Mouse (Mus musculus): ENCODE results near the gene Cfap65.

The Cfap65 gene

DNA sequence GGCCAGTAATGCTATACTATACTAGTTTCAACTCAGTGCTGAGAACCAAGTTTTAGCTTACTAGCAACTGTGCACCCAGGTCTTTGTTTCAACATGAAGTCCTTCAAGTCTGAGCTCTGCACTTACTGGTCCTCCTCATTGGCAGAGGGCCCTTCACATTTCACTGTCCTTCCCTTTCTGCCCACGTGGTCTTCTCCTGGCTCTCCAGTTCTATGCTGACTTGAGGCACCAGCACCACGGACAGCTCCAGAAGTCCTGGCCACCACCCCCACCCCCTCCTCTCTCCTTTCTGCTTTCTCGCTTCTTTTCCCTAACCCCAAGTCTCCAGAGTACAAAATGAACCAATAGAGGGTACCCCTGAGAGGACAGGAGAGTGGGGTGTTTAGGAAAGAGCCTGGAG lies 4.4 kb upstream of the Cfap65 start:
- no peak for DNase-seq (ENCODE audit: low spot score)

DNA sequence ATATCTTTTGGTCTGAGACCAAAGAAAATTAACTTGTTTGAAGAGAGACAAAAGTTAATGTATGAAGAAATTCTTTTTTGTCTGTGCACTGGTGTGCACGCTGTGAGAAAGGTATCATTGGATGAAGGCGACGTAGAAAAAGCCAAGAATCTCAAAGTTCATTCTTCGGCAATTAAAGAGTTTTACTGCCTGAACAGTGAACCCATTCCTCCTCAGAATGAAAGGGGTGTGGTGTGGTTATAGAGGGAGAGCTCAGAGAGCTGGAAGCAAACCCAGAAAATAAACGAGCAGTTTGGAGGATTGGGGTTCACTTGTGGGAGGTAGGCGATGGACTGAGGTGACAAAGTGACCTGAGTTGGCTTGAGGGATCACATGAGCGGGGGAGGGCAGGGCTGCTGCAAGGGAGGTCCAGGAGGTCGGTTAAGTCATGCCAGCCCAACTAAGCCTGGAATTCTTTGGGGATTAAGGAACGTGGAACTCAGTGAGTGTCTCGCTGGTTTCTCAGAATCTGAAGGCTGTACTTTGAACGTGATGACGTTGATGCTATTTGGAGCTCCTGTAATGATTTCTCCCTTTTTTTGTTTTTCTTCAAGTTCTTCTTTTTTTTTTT lies 927 bp upstream of the Cfap65 start:
- no peak for DNase-seq (ENCODE audit: low spot score)

DNA sequence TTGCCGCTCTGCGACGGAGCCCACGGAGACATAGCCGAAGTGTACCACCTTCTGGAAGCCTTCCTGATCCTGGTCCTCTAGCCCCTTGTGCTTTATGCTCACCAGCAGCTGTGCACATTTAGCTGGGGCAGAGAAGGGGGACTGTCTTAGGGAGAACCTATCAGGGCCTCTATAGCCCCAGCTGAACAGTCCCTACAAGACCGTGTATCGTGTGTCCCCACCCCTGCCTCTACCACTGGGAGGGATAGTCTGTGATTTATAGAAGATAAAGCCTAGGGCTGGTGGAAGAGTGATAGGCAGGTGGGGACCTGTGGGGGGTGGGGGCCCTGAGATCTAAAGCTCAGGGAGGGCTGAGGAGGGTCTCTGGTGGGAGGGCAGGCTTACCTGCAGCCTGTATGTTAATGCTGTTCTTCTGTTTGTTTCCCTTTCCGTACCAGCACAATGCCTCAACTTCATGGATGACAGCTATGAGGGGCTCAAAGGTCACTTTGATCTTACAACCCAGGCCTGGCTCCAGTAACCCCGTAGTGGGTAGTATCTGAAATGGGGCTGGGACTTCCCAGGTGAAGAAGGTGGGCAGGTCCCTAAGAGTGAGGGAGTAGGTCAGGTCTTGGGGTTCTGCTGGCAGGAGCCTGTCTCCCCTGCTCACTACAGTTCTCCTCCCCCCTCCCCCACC lies 7.6 kb downstream of the Cfap65 start:
- no peak for DNase-seq (ENCODE audit: low spot score)

DNA sequence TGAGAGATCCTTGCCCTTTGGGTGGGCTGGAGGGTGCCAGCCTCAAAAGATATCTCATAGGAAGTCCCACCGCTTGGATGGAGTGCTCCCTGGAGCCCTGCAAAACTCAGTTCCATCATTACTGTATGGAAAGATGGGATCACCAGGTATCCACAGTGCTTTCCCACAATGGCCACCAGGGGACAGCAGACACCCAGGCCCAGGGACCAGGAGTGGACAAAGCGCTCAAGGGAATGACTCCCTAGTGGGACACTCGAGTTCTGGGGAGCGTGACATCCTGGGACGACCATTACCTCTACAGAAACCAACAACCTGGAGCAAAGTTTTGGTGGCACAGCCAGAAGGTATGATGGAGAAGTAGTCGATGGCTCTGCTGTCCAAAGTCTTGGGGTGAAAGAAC lies 8.7 kb downstream of the Cfap65 start:
- peak; percentile 38 for DNase-seq (ENCODE audit: low spot score)

DNA sequence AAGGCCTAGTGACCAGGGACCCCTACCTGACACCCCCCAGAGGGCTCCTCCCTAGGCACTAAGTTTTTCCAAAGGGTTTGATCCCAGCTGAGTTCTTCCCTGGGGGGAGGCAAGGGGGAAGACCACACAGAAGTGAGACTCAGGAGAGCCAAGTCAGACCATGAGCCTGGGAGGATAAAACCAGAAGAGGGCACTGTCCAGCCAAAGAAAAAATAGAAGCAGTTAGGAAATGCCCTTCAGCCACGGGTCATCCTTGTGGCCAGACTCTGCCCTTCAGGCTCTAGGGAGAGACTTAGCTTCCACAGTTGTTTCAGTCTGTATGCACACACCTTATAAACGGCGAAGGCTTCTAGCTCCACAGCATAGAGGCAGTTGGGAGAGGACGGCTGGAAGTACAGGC lies 10.9 kb downstream of the Cfap65 start:
- DNase-seq (ENCODE audit: low spot score), result no peak

DNA sequence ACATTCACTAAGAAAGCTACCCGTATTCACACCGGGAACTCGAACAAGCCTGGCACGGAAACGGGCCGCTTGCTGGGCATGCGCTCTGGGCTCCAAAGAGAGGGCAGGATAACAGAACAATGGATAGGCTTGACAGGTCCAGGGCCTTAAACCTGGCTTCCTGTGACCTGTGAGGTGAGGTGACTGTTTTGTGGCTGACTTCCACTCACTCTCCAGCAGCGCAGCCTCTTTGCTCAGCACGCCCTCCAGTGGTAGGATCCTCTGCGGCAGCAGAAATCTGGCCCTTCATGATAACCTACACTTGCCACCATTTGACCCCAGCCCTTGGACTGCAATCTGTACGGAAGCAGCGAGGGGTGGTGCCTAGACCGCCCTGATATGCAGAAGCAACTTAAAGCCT lies 19.7 kb downstream of the Cfap65 start:
- DNase-seq (ENCODE audit: low spot score), result no peak

DNA sequence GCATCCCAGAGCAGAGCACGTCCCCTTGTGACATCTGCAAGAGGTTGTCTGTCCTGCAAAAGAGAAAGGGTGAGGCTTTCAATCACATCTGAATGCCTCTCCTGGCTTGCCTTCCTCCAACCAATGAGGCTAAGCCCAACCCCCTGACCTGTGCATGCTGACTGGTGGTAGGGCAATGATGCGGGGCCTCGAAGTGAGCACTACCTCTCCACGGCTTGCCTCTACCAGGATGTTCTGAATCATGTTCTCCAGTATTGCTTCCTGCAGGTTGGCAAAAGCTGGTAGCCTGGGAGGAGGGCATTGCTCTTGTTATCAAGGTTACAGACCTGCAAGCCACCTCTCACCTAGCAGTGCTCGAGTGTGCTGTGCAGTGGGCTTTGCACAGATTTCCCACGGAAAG lies 33.2 kb downstream of the Cfap65 start:
- no peak for DNase-seq (ENCODE audit: low spot score)

DNA sequence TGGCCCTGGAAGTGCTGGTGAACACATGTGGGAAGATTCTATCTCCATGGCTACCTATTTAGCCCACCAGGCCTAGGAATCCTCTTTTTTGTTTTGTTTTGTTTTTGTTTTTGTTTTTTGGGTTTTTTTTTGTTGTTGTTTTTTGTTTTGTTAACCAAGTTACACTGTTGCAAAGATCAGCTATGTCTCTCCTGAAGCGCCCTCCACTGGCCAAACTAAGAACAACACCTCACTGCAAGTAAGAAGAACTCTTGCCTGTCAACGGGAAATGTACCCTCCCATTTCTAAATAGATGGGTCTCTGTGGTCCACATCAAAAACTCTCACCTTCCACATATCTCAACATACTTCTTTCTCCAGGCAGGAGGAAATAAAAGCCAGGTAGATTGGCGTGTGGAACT lies 33.7 kb downstream of the Cfap65 start:
- DNase-seq (ENCODE audit: low spot score), result peak; percentile 41

DNA sequence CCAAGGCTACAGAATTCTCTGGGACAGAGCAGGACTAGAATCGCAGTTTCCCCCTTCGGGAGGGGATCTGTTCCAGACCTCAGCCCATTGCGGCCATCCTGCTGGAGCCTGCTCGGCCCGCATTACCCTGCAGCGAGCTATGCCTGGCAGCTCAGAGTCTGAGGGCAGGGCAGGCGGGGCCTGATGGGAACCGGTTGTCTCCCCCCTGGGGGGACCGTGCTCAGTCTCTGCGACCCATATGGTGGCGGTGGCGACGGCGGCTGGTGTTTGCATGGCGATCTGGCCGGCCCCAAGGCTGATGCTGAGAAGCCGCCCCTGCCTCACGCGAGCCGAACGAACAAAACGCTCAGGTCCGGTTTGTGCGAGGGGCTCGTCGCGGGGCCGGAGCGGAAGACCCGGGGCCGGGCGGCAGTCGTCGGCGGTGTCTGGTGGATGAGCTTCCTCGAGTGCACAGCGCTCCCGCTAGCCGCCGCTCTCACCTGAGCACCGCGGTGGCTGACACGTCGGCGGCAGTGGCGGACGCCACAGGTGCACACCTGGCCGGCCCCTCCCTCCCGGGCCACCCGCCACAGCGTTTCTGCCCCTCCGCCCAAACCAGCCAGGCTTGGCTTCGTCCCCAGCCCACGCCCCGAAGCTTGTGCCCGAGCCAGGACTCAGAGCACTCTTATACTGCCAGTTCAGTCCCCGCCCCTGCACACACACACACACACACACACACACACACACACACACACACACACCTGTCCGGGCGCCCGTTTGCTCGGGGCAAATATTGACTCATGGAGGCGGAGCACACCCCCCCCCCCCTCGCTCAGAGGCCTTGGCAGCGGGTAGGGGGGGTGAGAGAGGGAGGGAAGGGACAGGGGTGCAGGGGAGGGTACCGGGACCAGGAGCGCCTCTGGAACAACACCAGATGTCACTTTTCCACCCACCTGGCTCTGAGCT lies 34.8 kb downstream of the Cfap65 start:
- peak; percentile 85 for DNase-seq (ENCODE audit: low spot score)

DNA sequence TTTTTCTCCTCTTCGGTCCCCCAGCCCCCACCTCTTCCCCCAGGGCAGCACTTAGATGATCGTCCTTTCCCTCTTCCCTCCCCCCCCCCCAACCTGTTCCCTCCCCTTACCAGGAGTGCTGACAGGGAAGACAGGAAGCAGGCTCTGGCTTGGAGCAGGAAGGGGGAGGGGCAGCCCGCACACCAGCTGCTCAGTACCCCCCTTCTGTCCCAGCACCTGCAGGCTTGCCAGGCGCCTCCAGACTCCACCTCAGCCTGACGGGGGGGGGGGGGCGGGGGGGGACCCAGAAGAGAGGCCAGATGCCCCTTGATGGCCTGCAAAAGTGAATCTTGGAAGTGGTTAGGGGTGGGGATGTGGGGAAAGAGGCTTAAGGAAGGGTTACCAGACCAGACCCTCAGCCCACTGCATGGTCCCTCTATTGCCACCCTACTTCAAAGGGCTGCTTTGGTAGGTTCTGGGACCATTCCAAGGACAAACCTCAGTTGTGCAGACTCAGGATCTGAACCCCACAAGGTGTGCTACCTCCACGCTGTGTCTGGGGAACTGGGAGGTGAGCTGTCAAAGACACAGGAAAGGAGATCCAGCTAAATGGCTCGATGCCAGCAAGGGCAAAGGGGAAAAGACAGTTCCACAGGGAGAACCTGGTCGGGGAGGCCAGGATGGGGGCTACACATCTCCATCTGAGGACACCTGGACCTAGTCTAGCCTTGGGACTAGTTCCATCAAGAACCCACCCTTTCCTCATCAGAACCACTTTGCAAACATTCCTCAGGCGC lies 36.6 kb downstream of the Cfap65 start:
- DNase-seq (ENCODE audit: low spot score), result no peak

DNA sequence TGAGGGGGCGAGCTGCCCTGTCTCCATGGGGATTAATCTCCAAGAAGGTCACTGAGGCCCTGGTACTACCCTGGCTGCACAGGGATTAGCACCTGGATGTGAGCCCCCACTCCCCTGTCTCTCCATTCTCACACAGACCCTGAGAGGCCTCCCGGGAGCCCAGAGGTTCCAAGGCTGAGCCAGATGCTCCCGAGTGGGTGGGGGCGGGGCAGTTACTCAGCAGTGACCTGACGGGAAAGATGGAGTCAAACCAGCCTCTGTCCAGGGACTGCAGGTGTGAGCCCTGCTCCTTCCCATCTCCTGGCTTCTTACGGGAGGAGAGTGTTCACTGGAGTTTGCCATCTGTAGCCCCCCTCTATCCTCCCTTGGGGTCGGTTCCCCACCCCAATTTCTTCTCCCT lies 37.4 kb downstream of the Cfap65 start:
- DNase-seq (ENCODE audit: low spot score), result no peak

DNA sequence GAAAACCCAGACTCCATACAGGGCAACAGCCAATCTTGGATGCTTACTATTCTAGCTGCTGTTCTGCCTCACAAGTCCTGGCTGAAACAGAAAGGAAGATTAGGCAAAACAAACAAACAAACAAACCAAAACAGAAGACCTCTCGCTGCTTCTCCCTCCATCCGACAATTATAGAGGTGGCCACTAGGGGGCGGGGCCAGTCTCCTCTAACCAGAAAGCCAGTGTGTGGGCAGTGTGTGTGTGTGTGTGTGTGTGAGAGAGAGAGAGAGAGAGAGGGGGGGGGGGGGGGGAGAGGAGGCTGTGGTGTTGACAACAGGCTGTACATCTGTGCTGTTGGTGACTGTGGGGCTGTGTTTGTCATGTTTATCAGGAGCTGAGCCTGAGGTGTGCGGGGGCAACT lies 40.4 kb downstream of the Cfap65 start:
- peak; percentile 32 for DNase-seq (ENCODE audit: low spot score)

DNA sequence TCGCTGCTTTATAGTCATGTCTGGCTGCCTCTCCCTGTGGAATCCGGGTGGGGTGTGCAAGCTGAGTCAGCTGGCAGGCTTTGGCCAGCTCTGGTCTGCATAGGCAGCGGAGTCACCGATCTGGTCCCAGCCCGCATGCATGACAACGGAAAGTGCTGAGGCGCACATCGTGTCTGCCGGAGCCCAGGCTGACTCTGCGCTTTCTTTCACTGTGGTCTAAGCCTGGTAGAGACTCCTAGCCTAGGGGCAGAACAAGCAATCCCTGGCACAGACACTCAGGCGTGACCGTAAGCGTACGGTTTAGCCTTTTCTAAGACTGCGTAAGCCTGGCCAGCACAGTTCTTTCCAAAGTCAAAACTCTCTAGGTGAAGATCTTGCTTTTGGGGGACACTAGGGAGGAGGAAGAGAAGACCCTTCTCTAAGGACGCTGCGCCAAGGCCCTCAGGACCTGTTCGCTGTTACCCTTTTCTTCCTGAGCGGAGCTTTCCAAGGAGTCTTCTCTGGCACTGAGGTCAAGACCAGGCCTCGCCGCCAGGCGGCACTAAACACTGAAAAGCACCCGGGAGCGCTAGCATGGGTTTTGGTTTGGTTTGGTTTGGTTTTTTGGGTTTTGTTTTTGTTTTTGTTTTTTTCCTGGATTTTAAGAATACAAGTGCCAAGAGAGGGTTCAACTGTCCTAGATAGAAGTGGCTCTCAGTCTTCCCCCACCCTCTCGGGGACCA lies 42.1 kb downstream of the Cfap65 start, which contains the start of gene Cryba2:
Gene Cryba2, minus strand, starts transcription at position 10 of the 722 bp plus-strand sequence.
- peak; percentile 41 for DNase-seq (ENCODE audit: low spot score)

DNA sequence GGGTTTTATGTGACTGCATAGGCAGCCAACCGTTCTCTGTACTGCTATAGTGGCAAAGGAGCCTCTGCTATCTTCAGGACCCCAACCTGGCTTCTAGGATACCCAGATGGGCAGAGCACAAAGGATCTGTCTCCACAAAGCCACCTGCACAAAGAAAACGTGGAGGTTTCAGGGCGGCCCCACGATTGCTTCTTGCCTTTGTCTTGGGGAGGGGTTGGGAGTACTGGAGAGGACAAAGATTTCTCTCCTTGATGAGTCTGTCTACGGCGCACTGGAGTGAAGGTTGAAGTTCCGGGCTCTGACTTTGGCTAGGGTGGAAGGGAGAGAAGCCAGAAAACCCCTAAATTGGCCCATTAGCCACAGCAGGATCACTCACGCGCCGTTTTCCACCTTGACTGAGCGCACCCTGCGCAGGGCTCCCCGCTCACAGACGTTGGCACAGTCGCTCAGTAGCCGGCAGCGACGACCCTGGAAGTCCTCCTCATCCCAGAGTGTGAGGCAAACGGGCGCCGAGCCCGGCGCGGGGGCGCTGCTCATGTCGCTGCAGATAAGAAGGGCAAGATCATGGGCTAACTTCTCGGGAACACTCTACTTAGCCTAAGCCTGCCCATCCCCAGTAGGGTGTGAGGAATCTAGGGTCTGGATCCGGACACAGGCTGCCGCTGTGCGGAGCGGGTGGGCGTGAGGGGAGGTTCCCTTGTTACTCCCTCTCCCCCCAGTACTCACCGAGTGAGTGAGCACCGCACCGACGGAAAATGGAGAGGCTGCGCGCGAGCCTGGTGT lies 42.9 kb downstream of the Cfap65 start:
- DNase-seq (ENCODE audit: low spot score), result no peak

DNA sequence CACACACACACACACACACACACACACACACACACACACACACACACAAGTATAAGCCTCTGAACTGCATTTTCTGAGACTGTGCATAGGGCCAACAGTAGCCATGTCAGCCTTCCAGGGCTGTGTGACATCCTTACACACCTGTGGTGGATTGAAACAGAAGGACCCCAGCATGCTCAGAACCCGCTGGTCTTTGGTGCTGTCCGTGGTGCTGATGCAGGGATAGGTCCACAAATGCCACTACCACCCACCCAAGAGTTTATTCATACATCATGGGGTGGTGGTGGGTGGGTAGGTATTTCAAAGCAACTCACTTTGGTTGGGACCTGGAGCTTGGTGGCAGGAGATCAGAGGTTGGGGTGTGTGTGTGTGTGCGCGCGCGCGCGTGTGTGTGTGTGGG lies 43.9 kb downstream of the Cfap65 start:
- DNase-seq (ENCODE audit: low spot score), result no peak

DNA sequence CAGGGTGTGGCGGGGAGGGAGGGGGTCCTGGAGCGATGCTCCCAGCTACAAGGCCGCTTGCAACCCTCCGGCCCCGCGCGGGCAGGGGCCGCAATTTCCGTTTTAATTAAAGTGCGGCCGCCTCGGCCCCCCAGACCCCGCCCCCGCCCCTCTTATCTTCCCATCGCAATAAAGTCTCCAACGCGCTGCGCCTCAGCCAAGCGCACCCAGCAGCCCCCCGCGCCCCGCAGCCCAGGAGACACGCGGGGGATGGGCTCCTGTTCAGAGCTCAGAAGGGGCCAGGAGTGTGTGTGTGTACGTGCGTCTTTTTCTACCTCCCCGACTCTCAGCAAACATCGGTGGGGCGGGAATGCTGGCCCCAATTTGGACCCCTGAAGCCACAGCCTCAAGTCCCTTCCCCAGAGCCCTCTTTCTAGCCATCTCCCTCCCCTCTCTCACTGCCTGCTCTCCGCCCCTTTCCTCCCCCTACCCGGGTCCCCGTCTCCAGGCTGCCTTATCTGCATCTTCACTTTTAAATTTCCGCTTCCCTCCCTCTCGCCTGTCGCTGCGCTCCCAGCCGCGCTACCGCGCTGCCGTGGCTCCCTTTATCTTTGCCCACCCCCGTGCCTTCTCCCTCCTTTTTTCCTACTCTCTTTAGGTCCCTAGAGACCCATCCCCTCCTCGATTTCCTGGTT lies 49.9 kb downstream of the Cfap65 start, which contains the start of gene Fev:
Gene Fev, minus strand, starts transcription at position 51 of the 674 bp plus-strand sequence.
- no peak for DNase-seq (ENCODE audit: low spot score)

DNA sequence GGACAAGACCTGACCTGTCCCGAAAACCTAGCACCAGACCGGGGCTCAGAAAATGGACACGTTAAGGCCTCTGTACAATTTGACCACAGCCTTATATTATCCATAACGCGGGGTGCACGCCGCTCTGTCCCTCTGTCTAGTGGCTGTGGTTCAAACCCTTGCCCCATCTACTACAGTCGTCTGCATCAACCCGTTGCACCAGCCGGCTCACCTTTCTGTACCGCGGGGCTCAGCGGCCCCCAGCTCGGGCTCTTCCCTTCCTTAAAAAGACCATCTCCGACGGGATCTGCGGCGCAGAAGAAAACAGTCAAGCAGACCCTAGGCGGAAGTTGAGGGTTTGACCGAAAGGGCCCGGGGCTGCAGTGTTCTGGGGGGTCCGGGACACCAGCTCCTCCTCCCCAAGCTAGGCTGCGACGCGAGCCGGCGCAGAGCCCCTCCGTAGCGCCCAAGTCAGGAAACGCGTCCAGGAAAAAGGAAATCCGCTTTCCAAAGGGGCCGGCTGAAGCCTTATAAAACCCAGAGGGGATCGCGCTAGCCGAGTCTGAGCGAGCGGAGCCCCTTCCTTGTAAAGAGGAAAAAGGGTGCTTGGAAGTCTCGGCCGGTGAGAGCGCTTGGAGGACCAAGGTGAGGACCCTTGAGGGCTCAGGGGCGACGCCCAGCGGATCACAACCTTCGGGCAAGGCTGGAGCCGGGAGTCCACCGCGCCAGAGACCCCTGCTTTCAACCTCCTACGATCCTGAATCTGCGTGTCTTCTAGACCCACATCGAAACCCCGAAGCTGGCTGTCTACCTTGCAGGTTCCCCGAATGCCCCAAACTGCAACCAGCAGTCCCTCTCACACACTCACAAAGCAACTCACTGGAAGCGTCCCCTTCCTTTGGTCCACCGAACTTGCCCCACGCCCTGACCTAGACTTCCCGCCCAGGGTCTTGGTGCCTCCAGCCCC lies 50.9 kb downstream of the Cfap65 start:
- DNase-seq (ENCODE audit: low spot score), result no peak

DNA sequence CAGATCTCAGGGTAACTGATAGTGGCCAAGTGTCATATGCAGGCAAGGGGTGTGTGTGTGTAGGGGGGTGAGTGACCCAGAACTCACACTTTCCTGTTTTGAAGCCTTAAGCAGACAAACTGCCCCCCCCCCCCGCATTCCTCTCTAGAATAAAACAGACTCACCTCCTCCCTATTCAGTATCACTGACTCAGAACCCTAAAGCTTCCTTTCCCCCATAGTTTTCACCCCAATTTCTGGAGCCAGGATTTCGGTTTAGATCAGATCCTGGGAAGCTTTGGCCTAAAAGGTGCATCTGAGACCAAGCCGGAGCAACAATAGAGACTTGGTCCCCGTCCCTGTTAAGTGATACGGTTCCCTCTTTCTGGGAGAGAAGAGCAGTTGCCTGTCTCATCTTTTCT lies 52.0 kb downstream of the Cfap65 start:
- DNase-seq (ENCODE audit: low spot score), result no peak

DNA sequence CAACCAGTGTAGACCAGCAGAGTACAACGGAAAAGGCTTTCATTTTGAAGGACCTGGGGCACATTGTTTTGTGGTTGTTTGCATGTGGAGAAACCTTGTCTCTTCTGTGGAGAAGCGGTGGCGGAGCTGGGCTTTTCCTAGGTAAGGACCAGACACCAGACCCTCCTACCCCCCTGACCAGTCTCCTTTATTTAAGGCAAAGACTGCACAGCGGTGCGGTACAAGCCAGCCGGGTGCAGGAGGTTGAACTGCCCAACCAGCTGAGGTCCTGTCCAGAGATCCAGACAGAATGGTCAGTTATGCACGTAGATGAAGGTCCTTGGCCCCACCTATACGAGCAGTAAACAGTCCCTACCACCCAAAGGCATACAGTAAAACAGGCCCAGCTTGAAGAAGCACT lies 52.6 kb downstream of the Cfap65 start:
- DNase-seq (ENCODE audit: low spot score), result no peak

All from lung, postnatal 25 days (tissue).